Comparison of ENCODE assay signal across 41 mouse cellular contexts in genomic region chr15:89000367-89000766, GRCm38 (mm10). TPM values are rescaled to one million over a fixed set of nuclear protein-coding genes. Genes with fewer than 3 reads are reported as not detected.
"Had no signal": no experiment of that assay in that cellular context is flagged by ENCODE, and none has a peak within 500 bp of the region (broad histone marks: within the 10 kb centered on the region; RNA-seq: fewer than 3 reads in every experiment).

No protein-coding gene starts in this region.

- ATAC-seq: hindbrain, embryonic 16.5 days; hindbrain, postnatal 0 days; inflammation-experienced regulatory T-cells, adult 6 months; intestine, embryonic 15.5 days; intestine, embryonic 16.5 days; intestine, postnatal 0 days had no signal

- H3K27me3 ChIP-seq: heart, embryonic 12.5 days; heart, embryonic 13.5 days; heart, embryonic 15.5 days; hindbrain, embryonic 12.5 days; hindbrain, embryonic 13.5 days; hindbrain, embryonic 15.5 days; intestine, embryonic 15.5 days; kidney, embryonic 15.5 days had no signal

- H3K4me2 ChIP-seq: heart, embryonic 11.5 days; heart, embryonic 12.5 days; heart, embryonic 13.5 days; heart, embryonic 15.5 days; hindbrain, embryonic 12.5 days; hindbrain, embryonic 13.5 days; hindbrain, embryonic 14.5 days; hindbrain, embryonic 15.5 days; intestine, embryonic 15.5 days; kidney, embryonic 15.5 days had no signal

- H3K4me3 ChIP-seq: heart, embryonic 10.5 days; heart, embryonic 12.5 days; heart, embryonic 13.5 days; heart, embryonic 15.5 days; hindbrain, embryonic 10.5 days; hindbrain, embryonic 12.5 days; hindbrain, embryonic 13.5 days; hindbrain, embryonic 15.5 days; intestine, embryonic 15.5 days; kidney, embryonic 15.5 days; layer of hippocampus, adult 2 months; left cerebral cortex, adult 2 months had no signal

- H3K36me3 ChIP-seq: heart, embryonic 10.5 days; heart, embryonic 12.5 days; heart, embryonic 13.5 days; heart, embryonic 15.5 days; hindbrain, embryonic 10.5 days; hindbrain, embryonic 12.5 days; hindbrain, embryonic 13.5 days; hindbrain, embryonic 15.5 days; intestine, embryonic 15.5 days; kidney, embryonic 15.5 days had no signal

RNA-seq across cellular contexts. Expression of gene Mov10l1, which starts 17.7 kb away (rescaled TPM):
- total RNA-seq: hematopoietic stem cell, adult 5-6 weeks; hindbrain, postnatal 0 days; layer of hippocampus, adult 18-20 months; layer of hippocampus, adult 2 months; layer of hippocampus, postnatal 10 days; layer of hippocampus, postnatal 14 days; layer of hippocampus, postnatal 25 days; layer of hippocampus, postnatal 36 days; left cerebral cortex, adult 18-20 months; left cerebral cortex, adult 2 months had no signal
- polyA plus RNA-seq: hindbrain, embryonic 10.5 days; hindbrain, embryonic 11.5 days; hindbrain, embryonic 12.5 days; hindbrain, embryonic 13.5 days; hindbrain, embryonic 14.5 days; hindbrain, embryonic 15.5 days; hindbrain, postnatal 0 days; inflammation-experienced regulatory T-cells, adult 6 months; intestine, embryonic 14.5 days; intestine, embryonic 15.5 days; intestine, embryonic 16.5 days; intestine, postnatal 0 days; kidney, embryonic 14.5 days; kidney, postnatal 0 days; large intestine, adult 2 months had no signal

RNA-seq across cellular contexts. Expression of gene Mlc1, which starts 21.6 kb away (rescaled TPM):
- total RNA-seq: heart, postnatal 10 days; heart, postnatal 14 days; heart, postnatal 25 days; heart, postnatal 36 days; heart, postnatal 4 days; hematopoietic stem cell, adult 5-6 weeks had no signal
- polyA plus RNA-seq: heart, embryonic 10.5 days; heart, embryonic 11.5 days; heart, embryonic 14.5 days; heart, embryonic 15.5 days; intestine, embryonic 14.5 days; intestine, embryonic 15.5 days; intestine, embryonic 16.5 days; intestine, postnatal 0 days; kidney, adult 2 months; kidney, embryonic 14.5 days; kidney, embryonic 15.5 days; kidney, embryonic 16.5 days had no signal

RNA-seq across cellular contexts. Expression of gene Ttll8, which starts 46.1 kb away (rescaled TPM):
- total RNA-seq: heart, postnatal 10 days; heart, postnatal 14 days; heart, postnatal 25 days; heart, postnatal 36 days; heart, postnatal 4 days; hematopoietic stem cell, adult 5-6 weeks had no signal
- polyA plus RNA-seq: heart, embryonic 10.5 days; heart, embryonic 11.5 days; heart, embryonic 12.5 days; heart, embryonic 13.5 days; heart, embryonic 14.5 days; heart, embryonic 15.5 days; heart, embryonic 16.5 days; heart, postnatal 0 days; hindbrain, embryonic 11.5 days; hindbrain, embryonic 12.5 days; hindbrain, embryonic 13.5 days; hindbrain, embryonic 14.5 days; inflammation-experienced regulatory T-cells, adult 6 months; intestine, embryonic 14.5 days; intestine, embryonic 15.5 days; intestine, embryonic 16.5 days; intestine, postnatal 0 days; kidney, embryonic 14.5 days; kidney, embryonic 15.5 days; kidney, embryonic 16.5 days; kidney, postnatal 0 days; large intestine, adult 2 months had no signal

RNA-seq across cellular contexts. Expression of gene Panx2, which starts 59.2 kb away (rescaled TPM):
- total RNA-seq: hematopoietic stem cell, adult 5-6 weeks had no signal
- polyA plus RNA-seq: inflammation-experienced regulatory T-cells, adult 6 months had no signal
